Comparison of ENCODE assay signal across 21 mouse cellular contexts in the genomic region with DNA sequence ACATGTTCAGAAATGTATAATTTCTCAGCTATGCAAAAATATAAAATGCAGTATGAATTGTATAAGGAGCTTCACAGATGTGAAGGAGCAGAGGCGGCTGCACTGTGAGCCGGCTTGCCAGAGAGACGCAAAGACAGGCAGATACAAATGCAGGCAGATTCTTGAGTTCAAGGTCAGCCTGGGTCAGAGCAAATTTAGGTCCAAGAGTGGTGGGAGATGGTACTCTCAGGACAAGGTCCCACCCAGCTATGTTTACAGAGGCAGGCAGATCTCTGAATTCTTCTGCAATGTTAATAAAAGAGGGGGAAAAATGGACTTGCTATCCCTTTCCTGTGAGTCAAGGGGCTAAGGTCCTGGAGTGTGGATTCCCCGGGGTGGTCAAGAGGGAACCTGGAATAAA. TPM values are rescaled to one million over a fixed set of nuclear protein-coding genes. Genes with fewer than 3 reads are reported as not detected.
A peak's percentile ranks its signal among the peaks of the same experiment; 100 is the strongest.
DNase-seq lines count a peak whose midpoint lies in the region; TF ChIP-seq lines count a peak whose summit lies in the region.
"Had no signal": no experiment of that assay in that cellular context is flagged by ENCODE, and none has a peak within 500 bp of the region (broad histone marks: within the 10 kb centered on the region; RNA-seq: fewer than 3 reads in every experiment).

No protein-coding gene starts in this region.

- no peak for TF ChIP-seq CTCF in spleen, adult 2 months (IDR thresholded peaks at IDR 0.05; ENCODE audit: extremely low read depth, insufficient read depth, insufficient read length, insufficient replicate concordance)

- H3K27ac ChIP-seq in spleen, adult 2 months (ENCODE audit: insufficient read depth, low read length), result 0 out of 2 replicates have a peak overlapping the region, but pooled peaks have one; percentile 33
- H3K27ac ChIP-seq: embryonic facial prominence, embryonic 10.5 days; embryonic facial prominence, embryonic 12.5 days; forebrain, embryonic 13.5 days; forebrain, embryonic 15.5 days had no signal

- no peak for DNase-seq in spleen, adult 2 months (ENCODE audit: low read depth in 1 of 2, low spot score in 2 of 2)
- no peak for DNase-seq in spleen, adult 18-20 months
- DNase-seq in ES-CJ7 (ENCODE audit: low read depth, low spot score) (peak; percentile 51), R1 (ENCODE audit: low read depth, low spot score) (peak; percentile 51)
- DNase-seq in c-Kit-positive CD71-positive TER-119-positive erythroid progenitor cells, embryonic 14.5 days (ENCODE audit: low spot score), result no peak
- DNase-seq: adrenal gland, adult 2 months; adrenal gland, postnatal 10 days; adrenal gland, postnatal 25 days; cerebellum, adult 11-12 months; cerebellum, adult 2 months; cerebellum, adult 9-10 months; cerebellum, postnatal 10 days; cerebellum, postnatal 25 days; forebrain, postnatal 0 days had no signal

- no peak overlapping the region for H3K4me3 ChIP-seq in spleen, adult 2 months (ENCODE audit: extremely low read depth, insufficient read depth, insufficient read length)
- H3K4me3 ChIP-seq: embryonic facial prominence, embryonic 10.5 days; embryonic facial prominence, embryonic 12.5 days; forebrain, embryonic 13.5 days; forebrain, embryonic 15.5 days had no signal

- H3K27me3 ChIP-seq in spleen, adult 2 months (ENCODE audit: control insufficient read depth, insufficient read depth, low read length), result no peaks in the 10 kb centered on the region
- H3K27me3 ChIP-seq: embryonic facial prominence, embryonic 12.5 days; forebrain, embryonic 13.5 days; forebrain, embryonic 15.5 days; Patski had no signal

- WGBS in spleen, adult 2 months, result 84% methylated on average over 4 of the region's 4 CpGs

- no peaks in the 10 kb centered on the region for H3K36me3 ChIP-seq in spleen, adult 2 months (ENCODE audit: control insufficient read depth, insufficient read depth, low read length)
- H3K36me3 ChIP-seq: embryonic facial prominence, embryonic 10.5 days; embryonic facial prominence, embryonic 12.5 days; forebrain, embryonic 15.5 days; G1E had no signal

- H3K4me1 ChIP-seq in spleen, adult 2 months (ENCODE audit: control insufficient read depth, insufficient read depth, insufficient read length), result peaks cover 29% of the 10 kb centered on the region; the same call in 1 of the 2 replicates

- TF ChIP-seq POLR2A in spleen, adult 2 months (IDR thresholded peaks at IDR 0.05; ENCODE audit: low read depth, low read length), result no peak

RNA-seq across cellular contexts. Expression of a gene that starts 34.6 kb away (rescaled TPM):
- 1.1 TPM in 2 replicates for polyA plus RNA-seq in spleen, adult 2 months (2012; rRNA removed)
- polyA plus RNA-seq: C2C12, G1E had no signal

RNA-seq across cellular contexts. Expression of a gene that starts 47.2 kb away (rescaled TPM):
- polyA plus RNA-seq in spleen, adult 2 months (2012; rRNA removed), result 21.4 and 25.6 TPM in 2 replicates
- polyA plus RNA-seq: G1E had no signal

Comparison
In these comparisons a context has a peak if more than half of its experiments do, and no peak if none do; other contexts are left out.
1. DNase-seq: peak in ES-CJ7 (single experiment) and R1 (single experiment); none in spleen, adult 2 months (0 of 2), spleen, adult 18-20 months (0 of 2) and c-Kit-positive CD71-positive TER-119-positive erythroid progenitor cells, embryonic 14.5 days (single experiment).